Mouse (Mus musculus) brain, embryonic 14.5 days (tissue): ENCODE data around the gene Gm36176. TPM values are rescaled to one million over a fixed set of nuclear protein-coding genes. Genes with fewer than 3 reads are reported as not detected.
A peak's percentile ranks its signal among the peaks of the same experiment; 100 is the strongest.

ENCODE experiments used
- DNase-seq: peaks from one replicate; pipeline ENCODE4 v3.0.0-alpha.2; 2011; ENCODE audit warnings: low read depth
- CTCF ChIP-seq: fragments of 200-500 bp; IDR thresholded peaks from 2 replicates; pipeline ENCODE4 v1.5.1; 2012; ENCODE audit warnings: inconsistent platforms, mild to moderate bottlenecking, moderate library complexity, borderline replicate concordance; ENCODE audit not compliant: insufficient read depth, insufficient read length; ENCODE audit errors: extremely low read depth
- POLR2A ChIP-seq: fragments of 200-500 bp; IDR thresholded peaks from 2 replicates; pipeline ENCODE4 v1.6.1; 2012; ENCODE audit warnings: mild to moderate bottlenecking, inconsistent platforms, borderline replicate concordance; ENCODE audit not compliant: poor library complexity, insufficient read depth, insufficient read length, severe bottlenecking; ENCODE audit errors: extremely low read depth
- polyA plus RNA-seq: library from polyadenylated mRNA; depleted of rRNA; stranded (reverse); fragments of >200 nt; gene quantifications from 2 replicates; pipeline ENCODE4 v1.2.3, GENCODE M21; 2012; rRNA removed

Gene Gm36176
- polyA plus RNA-seq = not detected in 2 replicates

- TF ChIP-seq POLR2A (no peak), CTCF (no peak)
These were observed at the start of gene Gm36176 for GRCm38 (mm10) chr10:77846503-77846902. Gm36176 (plus strand) TSS chr10:77846803.

GRCm38 (mm10) chr10:77797677-77798076 lies 48.9 kb upstream of the Gm36176 start:
- no peak for TF ChIP-seq CTCF
- DNase-seq = peak; percentile 29

More at GRCm38 (mm10) chr10:77846503-77846902, at the start of gene Gm36176:
- DNase-seq = no peak

GRCm38 (mm10) chr10:77798164-77798920 lies 48.3 kb upstream of the Gm36176 start:
- DNase-seq = peak; percentile 54

- TF ChIP-seq POLR2A (no peak), CTCF (no peak)
- no peak for DNase-seq
These were observed 47.6 kb upstream of the Gm36176 start, which contains the start of gene Gm19668 for GRCm38 (mm10) chr10:77798921-77799508. Gm19668 (minus strand) TSS chr10:77799133.

GRCm38 (mm10) chr10:77804095-77804494 lies 42.5 kb upstream of the Gm36176 start:
- DNase-seq = no peak
- TF ChIP-seq POLR2A = no peak
- no peak for TF ChIP-seq CTCF

- no peak for DNase-seq
- TF ChIP-seq CTCF (no peak), POLR2A (no peak)
These were observed 34.9 kb upstream of the Gm36176 start, which contains the start of gene Gm9507 for GRCm38 (mm10) chr10:77811743-77812142. Gm9507 (minus strand) TSS chr10:77811843.

GRCm38 (mm10) chr10:77814382-77814781 lies 32.2 kb upstream of the Gm36176 start, which contains the start of gene Gm2696:
Gm2696 (plus strand) TSS chr10:77814682.
- no peak for TF ChIP-seq CTCF
- TF ChIP-seq POLR2A = no peak
- DNase-seq = no peak

- DNase-seq = no peak
These were observed 31.1 kb upstream of the Gm36176 start for GRCm38 (mm10) chr10:77815514-77815913.

GRCm38 (mm10) chr10:77818523-77818922 lies 28.1 kb upstream of the Gm36176 start:
- no peak for DNase-seq
- TF ChIP-seq POLR2A (no peak), CTCF (no peak)

More at GRCm38 (mm10) chr10:77815514-77815913, 31.1 kb upstream of the Gm36176 start:
- TF ChIP-seq POLR2A (no peak), CTCF (peak; percentile 66)

GRCm38 (mm10) chr10:77819203-77819602 lies 27.4 kb upstream of the Gm36176 start:
- peak; percentile 41 for DNase-seq
- no peak for TF ChIP-seq CTCF
- no peak for TF ChIP-seq POLR2A

GRCm38 (mm10) chr10:77826951-77827350 lies 19.7 kb upstream of the Gm36176 start, which contains the start of gene Krtap10-4:
Krtap10-4 (minus strand) TSS chr10:77827095.
- TF ChIP-seq CTCF (no peak), POLR2A (no peak)
- no peak for DNase-seq

- no peak for DNase-seq
- TF ChIP-seq POLR2A = no peak
- TF ChIP-seq CTCF = no peak
These were observed 11.0 kb upstream of the Gm36176 start, which contains the start of gene Krtap10-10 for GRCm38 (mm10) chr10:77835647-77836046. Krtap10-10 (plus strand) TSS chr10:77835947.

GRCm38 (mm10) chr10:77839006-77839405 lies 7.6 kb upstream of the Gm36176 start:
- DNase-seq = no peak
- TF ChIP-seq CTCF (no peak), POLR2A (no peak)
